Mouse (Mus musculus): ENCODE measurements around the gene Rhobtb1.

GRCm38 (mm10) chr10:69246762-69247161, 95.5 kb downstream of the Rhobtb1 start:
- TF ChIP-seq MAX (IDR thresholded peaks at IDR 0.05; ENCODE audit: low read depth) = no peak
- TF ChIP-seq POLR2A (IDR thresholded peaks at IDR 0.05; ENCODE audit: insufficient read length, low read depth) = no peak
- TF ChIP-seq SRF (IDR thresholded peaks at IDR 0.05; ENCODE audit: control insufficient read depth, insufficient read length, low read depth) = no peak
- TF ChIP-seq TCF3 (IDR thresholded peaks at IDR 0.05; ENCODE audit: insufficient read length, low read depth) = no peak
- TF ChIP-seq POLR2AphosphoS2 (IDR thresholded peaks at IDR 0.05; ENCODE audit: insufficient read length, low read depth) = no peak
- no peak for TF ChIP-seq TCF12 (IDR thresholded peaks at IDR 0.05; ENCODE audit: insufficient read depth, poor library complexity, severe bottlenecking)
- TF ChIP-seq USF1 (IDR thresholded peaks at IDR 0.05; ENCODE audit: low read depth) = no peak
- no peak for TF ChIP-seq E2F4 (IDR thresholded peaks at IDR 0.05; ENCODE audit: insufficient read depth)
- TF ChIP-seq MYOG (IDR thresholded peaks at IDR 0.05; ENCODE audit: control insufficient read depth in 1 of 3, insufficient read depth in 1 of 3, insufficient read length in 2 of 3, low read depth in 2 of 3) = peak in 1 of 3 experiments; percentile 70
